Mouse (Mus musculus) adrenal gland, postnatal 25 days (tissue): ENCODE measurements around the gene Vdac2. TPM values are rescaled to one million over a fixed set of nuclear protein-coding genes. Genes with fewer than 3 reads are reported as not detected.

Source experiments
- DNase-seq: peaks from one replicate; pipeline ENCODE4 v3.0.0; 2021; ENCODE audit warnings: mixed read lengths
- total RNA-seq: library from RNA; stranded (reverse); gene quantifications from 2 replicates; pipeline ENCODE4 v1.2.3, GENCODE M21; 2021

Vdac2 gene
- total RNA-seq, 1 experiment from 2014 or later = 205 TPM

DNA sequence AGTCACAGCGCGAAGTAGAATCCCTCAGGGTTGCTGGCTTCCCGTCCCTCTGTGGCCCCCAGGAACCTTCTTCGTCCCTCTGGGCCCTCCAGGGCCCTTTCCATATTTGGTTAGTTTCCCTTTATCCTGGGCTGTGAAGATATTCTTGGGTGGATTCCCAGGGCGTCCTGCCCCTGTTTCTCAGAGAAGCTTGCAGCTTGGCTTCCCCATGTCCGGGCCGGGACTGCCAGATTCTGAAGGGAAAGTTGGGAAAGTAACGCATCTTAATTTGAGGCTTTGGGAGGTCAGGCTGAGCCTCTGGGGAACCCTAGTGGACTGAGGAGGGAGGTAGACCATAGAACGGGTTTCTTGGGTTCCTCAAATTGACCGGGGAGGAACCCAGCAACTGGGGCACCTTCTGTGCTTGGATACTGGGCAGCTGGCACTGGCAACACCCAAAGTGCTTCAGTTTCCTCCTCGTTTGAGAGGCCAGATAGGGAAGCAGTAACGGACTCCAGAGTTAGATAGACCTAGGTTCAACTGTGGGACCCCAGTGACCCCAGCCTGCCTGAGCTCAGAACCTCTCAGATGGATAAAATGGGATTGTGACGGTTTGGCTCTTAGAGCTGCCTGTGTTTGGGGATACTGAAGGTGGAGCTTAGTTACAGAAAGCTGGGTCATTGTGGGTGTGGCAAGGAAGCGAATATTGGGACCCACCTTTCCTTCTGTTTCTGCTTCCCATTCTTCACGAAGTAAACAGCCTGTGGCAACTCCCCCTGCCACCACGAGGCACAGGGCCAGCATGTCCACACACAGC is 27.2 kb downstream of the Vdac2 start:
- no peak for DNase-seq

DNA sequence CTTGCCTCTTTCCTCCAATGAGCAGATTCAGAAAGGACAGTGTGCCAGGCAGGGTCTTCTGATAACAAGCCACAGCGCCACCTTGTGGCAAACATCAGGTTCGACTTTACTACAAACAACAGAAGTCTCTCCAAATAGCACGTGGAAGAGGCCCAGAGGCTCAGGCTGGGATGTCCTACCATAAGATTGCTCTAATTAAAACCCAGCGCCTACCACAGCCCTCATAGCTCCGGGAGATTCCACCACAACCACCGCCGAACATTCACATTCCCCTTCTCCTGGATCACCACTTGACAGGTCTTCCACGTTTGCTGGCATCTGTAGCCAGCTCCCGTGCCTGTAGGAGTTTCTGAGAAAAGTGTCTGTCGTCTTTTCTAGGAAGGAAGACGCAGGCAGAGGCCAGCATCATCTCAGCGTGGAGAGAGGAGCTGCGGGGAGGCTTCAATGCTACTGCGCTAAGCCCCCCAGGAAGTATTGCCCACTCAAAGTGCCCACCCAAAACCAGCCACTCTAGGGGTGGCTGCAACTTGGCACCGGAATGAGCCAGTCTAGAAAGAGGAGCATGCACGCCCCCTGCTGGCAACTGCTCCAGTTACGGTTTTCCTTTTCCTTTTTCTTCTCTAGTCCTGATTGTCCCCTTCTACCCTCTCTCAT is 28.5 kb downstream of the Vdac2 start:
- DNase-seq = peak; percentile 74

DNA sequence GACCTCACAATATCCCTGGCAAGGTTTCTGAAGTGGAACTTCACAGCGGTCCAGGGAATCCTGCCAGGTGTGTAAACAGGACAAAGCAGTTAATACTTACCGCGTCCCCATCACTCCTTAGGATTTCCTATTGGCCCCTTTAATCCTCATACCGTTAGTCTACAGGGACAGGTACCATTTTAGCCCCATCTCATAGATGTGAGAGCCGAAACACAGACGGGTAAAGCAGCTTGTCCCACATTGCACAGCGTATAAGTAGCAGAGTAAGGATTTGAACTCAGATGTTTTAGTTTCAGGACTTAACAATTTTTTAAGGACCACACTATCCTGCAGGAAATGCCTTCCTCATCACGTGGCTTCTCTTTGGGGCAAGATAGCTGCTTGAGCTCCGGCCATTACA is 29.2 kb downstream of the Vdac2 start:
- DNase-seq = no peak

DNA sequence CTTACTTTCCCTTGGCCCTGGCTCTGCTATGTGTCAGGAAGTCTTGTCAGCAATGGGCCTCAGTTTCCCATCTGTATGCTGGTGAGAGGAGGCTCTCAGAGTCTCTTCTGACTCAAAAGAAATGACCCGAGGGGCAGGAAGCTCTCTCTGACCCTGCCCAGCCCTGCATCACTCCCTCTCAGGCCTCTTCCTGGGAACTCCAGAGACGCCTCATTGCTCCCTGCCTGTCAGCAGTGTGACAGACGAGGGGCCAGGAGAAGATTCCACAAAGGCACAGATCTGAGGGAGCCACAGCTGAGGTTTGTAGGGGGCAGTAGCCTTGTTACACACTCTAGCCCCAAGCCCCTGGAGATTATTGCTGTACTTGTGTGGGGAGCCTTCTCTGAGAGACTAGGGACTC is 30.9 kb downstream of the Vdac2 start:
- no peak for DNase-seq

DNA sequence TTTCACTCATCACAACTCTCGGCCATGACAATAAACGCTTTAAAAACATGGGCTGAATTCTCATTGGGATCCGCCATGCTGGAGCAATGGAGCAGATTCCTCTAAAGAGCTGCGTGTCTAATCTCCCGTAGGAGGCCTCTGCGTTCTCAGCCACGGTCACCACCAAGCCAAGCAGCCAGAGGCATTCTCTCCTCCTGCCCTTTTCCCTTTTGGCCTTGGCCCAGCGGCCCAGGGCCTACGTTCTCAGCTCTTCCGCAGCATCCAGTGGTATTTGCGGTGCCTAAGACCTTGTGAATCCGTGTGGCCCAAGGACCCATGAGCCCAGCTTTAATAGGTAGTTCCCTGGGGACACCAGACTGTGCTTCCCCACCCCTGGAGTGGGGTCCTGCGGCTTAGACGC is 31.8 kb downstream of the Vdac2 start:
- DNase-seq = no peak

DNA sequence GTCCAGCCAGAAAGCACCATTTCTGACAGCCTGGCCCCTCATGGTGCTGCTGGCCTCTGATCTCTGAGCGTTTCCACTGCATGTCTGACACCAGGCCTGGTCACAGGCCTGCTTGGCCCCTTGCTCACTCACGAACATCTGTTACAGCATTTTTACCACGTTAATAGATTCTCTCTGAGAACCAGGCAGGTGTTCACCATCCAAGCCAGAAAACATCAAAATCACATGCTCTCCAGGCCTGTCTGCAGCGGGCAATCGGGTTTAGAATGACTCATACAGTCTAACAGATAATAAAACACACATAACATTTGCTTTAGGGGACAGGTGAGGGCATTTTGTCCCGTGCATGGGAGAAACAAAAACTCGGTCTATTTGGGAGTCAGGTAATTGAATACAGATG is 41.3 kb downstream of the Vdac2 start:
- no peak for DNase-seq

DNA sequence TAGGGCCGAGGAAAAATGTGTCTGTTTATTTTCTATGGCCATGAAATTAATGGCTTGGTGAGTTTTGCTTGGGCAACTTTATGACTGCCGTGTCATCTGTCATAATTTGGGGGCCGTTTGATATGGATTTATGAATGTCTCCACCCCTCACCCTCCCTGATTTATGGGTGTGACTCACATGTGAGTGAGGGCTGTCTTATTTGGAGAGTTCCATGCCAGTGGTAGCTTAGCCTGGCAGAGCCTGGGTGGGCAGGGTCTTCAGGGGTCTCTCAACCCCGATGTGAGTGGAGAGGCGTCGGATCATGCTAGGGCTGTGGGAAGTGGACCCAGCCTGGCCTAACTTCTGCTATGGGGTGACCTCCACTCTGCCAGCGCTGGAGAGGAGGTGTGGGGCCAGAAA is 41.8 kb downstream of the Vdac2 start:
- no peak for DNase-seq

DNA sequence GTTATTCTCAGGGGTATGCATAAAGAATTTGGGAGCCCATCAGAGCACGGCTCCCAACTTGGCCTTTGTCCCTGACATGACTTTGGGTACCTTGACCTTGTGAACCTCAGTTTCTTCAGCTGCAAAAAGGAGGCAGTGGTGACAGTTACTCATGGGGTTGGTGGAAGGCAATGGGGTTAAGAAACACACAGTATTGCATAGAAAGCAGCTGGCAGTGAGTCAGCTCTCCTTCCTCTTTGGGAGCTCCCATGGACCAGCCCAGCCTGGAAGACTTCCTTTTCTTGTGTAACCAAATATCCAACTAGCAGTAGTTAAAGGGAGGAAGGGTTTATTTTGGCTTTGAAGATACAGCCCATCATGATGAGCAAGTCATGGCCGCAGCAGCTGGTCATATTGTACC is 65.4 kb downstream of the Vdac2 start:
- no peak for DNase-seq

DNA sequence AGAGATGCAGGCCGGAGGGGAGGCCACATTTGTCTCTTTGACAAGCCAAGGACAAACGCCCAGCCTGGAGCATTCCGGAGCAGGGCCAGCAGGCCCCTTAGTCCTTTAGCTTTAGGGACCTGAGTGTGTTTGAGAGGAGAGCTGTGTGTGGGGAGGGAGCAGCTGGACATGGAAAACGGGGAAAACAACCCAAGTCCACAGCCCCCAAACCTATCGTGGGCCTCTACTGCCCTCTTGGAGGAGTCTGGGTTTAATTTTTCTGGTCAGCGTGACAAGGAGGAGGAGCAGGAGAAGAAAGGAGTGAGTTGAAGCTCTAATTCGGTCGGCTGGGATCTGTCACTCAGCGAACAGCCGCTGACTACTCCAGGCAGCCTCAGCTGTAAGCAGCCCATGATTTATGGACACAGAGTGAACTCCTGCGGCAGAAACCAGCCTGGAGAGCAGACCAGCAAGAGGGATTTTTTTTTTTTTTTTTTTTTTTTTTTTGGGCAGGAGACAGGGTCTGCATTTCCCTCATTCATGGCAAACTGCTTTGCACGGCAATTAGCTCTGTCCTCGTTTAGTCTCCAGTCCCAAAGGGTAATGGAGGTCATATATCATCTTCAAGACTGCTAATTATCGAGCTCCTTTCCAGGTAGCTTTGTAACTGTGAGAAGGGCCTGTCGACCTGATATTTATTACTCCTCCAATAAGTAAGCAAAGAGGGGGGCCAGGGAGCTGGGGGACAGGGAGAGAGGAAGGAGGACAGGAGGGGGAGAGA is 66.7 kb downstream of the Vdac2 start:
- DNase-seq = peak; percentile 24

DNA sequence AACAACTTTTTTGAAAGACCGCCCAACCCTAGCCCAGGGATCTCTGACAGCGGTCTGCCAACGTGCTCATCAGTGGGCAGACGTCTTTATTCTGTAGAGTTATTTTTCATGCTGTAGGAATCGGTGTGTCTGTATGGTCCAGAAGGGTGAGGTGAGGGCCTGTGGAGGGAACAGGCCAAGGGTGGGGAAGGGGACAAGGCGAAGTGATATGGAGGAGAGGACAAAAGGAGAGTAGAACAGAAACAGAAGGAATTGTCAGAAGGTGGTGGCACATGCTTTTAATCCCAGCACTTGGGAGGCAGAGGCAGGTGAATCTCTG is 67.3 kb downstream of the Vdac2 start:
- DNase-seq = no peak

Other genes with a start within 250 kb of the Vdac2 start
- gene Dupd1, start 110.7 kb upstream of the Vdac2 start, total RNA-seq = 0.76 TPM in 1 of 2 replicates, not detected in the other
- 45.5 and 48.1 TPM in 2 replicates for gene Samd8, start 74.7 kb upstream of the Vdac2 start, total RNA-seq
- gene Dusp13, start 74.1 kb upstream of the Vdac2 start, total RNA-seq = not detected in 2 replicates
- gene Comtd1, start 23.7 kb downstream of the Vdac2 start, total RNA-seq = 67.2 and 75.0 TPM in 2 replicates
- 27.5 and 33.3 TPM in 2 replicates for gene Zfp503, start 164.4 kb downstream of the Vdac2 start, total RNA-seq
- 5.0 and 5.6 TPM in 2 replicates for gene Lrmda, start 194.5 kb downstream of the Vdac2 start, total RNA-seq